Mouse (Mus musculus): Measurements from ENCODE around the gene Plppr4. TPM values are rescaled to one million over a fixed set of nuclear protein-coding genes. Genes with fewer than 3 reads are reported as not detected.

The Plppr4 gene
- total RNA-seq (2021) = 1 to 10 TPM; 2.8 to 3.0 TPM
- long read RNA-seq, experiment 1, full-length matches to known transcripts = 2 of 4 reads
- long read RNA-seq, experiment 1, partial matches to known transcripts = 0 of 4 reads
- long read RNA-seq, experiment 1, other reads (novel, unspliced or antisense) = 2 of 4 reads
- long read RNA-seq, experiment 2, full-length matches to known transcripts = 1 of 2 reads
- long read RNA-seq, experiment 2, partial matches to known transcripts = 0 of 2 reads
- long read RNA-seq, experiment 2, other reads (novel, unspliced or antisense) = 1 of 2 reads

- peak; percentile 18 for DNase-seq
Measured at GRCm38 (mm10) chr3:117360528-117360927, at the start of gene Plppr4. TSS of gene Plppr4 (minus strand) at chr3:117360876.

GRCm38 (mm10) chr3:117405821-117406220, 45.1 kb upstream of the Plppr4 start:
- DNase-seq = no peak

- peak; percentile 12 for DNase-seq
Measured at GRCm38 (mm10) chr3:117403740-117404139, 43.1 kb upstream of the Plppr4 start.

- no peak for DNase-seq
Measured at GRCm38 (mm10) chr3:117366041-117366440, 5.4 kb upstream of the Plppr4 start.

GRCm38 (mm10) chr3:117359686-117360521, 772 bp downstream of the Plppr4 start:
- peak; percentile 77 for DNase-seq

GRCm38 (mm10) chr3:117358981-117359628, 1.6 kb downstream of the Plppr4 start:
- DNase-seq = no peak

GRCm38 (mm10) chr3:117357367-117357766, 3.3 kb downstream of the Plppr4 start:
- DNase-seq = no peak

GRCm38 (mm10) chr3:117353940-117354339, 6.7 kb downstream of the Plppr4 start:
- DNase-seq = no peak

- no peak for DNase-seq
Measured at GRCm38 (mm10) chr3:117346351-117346750, 14.3 kb downstream of the Plppr4 start.

GRCm38 (mm10) chr3:117331502-117331901, 29.2 kb downstream of the Plppr4 start:
- no peak for DNase-seq

GRCm38 (mm10) chr3:117329485-117329884, 31.2 kb downstream of the Plppr4 start:
- DNase-seq = no peak

- DNase-seq = no peak
Measured at GRCm38 (mm10) chr3:117326551-117326950, 34.1 kb downstream of the Plppr4 start.

- no peak for DNase-seq
Measured at GRCm38 (mm10) chr3:117319671-117320070, 41.0 kb downstream of the Plppr4 start.

- no peak for DNase-seq
Measured at GRCm38 (mm10) chr3:117313339-117313738, 47.3 kb downstream of the Plppr4 start.

- DNase-seq = no peak
Measured at GRCm38 (mm10) chr3:117312097-117312496, 48.6 kb downstream of the Plppr4 start.

- DNase-seq = no peak
Measured at GRCm38 (mm10) chr3:117310801-117311368, 49.8 kb downstream of the Plppr4 start.

- no peak for DNase-seq
Measured at GRCm38 (mm10) chr3:117309580-117309910, 51.1 kb downstream of the Plppr4 start.

- DNase-seq = no peak
Measured at GRCm38 (mm10) chr3:117308895-117309579, 51.6 kb downstream of the Plppr4 start.

GRCm38 (mm10) chr3:117307555-117307954, 53.1 kb downstream of the Plppr4 start:
- no peak for DNase-seq

- no peak for DNase-seq
Measured at GRCm38 (mm10) chr3:117304037-117304436, 56.6 kb downstream of the Plppr4 start.

GRCm38 (mm10) chr3:117300735-117301271, 59.9 kb downstream of the Plppr4 start:
- no peak for DNase-seq

- DNase-seq = no peak
Measured at GRCm38 (mm10) chr3:117297735-117298134, 62.9 kb downstream of the Plppr4 start.
